Mouse (Mus musculus) olfactory bulb, adult 2 months (tissue): Measurements from ENCODE around the gene Oprm1.

ENCODE experiments used
- CTCF ChIP-seq: fragments of 200-500 bp; IDR thresholded peaks from 2 replicates; pipeline ENCODE4 v1.5.1; 2012; ENCODE audit warnings: low read depth, mild to moderate bottlenecking, low read length, moderate library complexity; ENCODE audit not compliant: insufficient read depth
- POLR2A ChIP-seq: fragments of 200-500 bp; IDR thresholded peaks from 2 replicates; pipeline ENCODE4 v1.6.1; 2012; ENCODE audit warnings: mild to moderate bottlenecking, low read depth, low read length, moderate library complexity; ENCODE audit not compliant: insufficient read depth

GRCm38 (mm10) chr10:7077971-7078370 is 319.7 kb downstream of the Oprm1 start:
- TF ChIP-seq CTCF (no peak), POLR2A (no peak)
